Mouse (Mus musculus) embryonic stem cell, embryonic (primary cell): ENCODE measurements around the gene Pard3b.

Experiments used
- CTCF ChIA-PET, 4 experiments: fragments of 300-600 bp in 2 of 4; fragments of 350-600 bp in 2 of 4; sonication (Branson Sonifier 250); formaldehyde crosslinking; loops; one replicate each; lab custom pipeline; 2022; ENCODE audit warnings: inconsistent platforms in 2 of 4; lab: Charles Lee
- POLR2A ChIA-PET, 4 experiments: fragments of 300-600 bp in 2 of 4; fragments of 350-600 bp in 2 of 4; sonication (Branson Sonifier 250); formaldehyde crosslinking; loops; one replicate each; lab custom pipeline; 2022; ENCODE audit warnings: antibody characterized with exemption in 4 of 4, inconsistent platforms in 1 of 4; lab: Charles Lee

The Pard3b gene

DNA sequence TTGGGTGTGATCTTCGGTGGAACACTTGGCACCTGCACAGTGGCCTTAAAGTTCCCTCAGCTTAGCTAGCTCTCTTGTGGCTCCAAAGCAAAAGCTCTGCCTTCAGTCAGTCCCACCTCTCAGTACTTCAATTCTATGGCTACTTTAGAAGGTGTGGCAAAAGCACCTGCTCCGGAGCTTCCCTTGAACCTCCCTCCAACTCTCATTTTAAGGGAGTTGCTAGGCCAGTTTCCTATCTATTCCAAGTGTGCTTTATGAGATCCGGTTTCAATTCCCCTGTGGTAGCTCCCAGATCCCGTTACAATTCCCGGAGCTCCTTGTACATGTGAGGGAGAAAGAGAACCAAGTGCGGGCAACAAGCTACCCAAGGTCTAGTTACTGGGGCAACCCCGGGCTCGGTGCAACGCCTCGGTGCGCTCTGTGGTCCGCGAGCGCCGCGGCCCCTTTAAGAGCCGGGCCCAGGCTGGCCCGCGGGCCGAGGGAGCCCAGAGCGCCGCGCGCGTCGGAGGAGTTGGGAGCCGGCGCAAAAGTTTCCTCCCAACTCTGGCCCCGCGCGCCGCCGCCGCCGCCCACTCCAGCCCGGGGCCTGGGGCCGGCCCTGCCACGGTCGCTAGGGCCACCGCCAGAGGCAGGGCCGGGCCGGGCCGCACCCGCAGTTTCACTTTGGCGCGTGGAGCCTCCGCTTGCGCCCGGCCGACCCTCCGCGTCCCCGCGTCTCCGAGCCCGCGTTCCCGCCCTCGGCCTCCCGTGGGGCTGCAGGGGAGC, at the start of gene Pard3b:
Gene Pard3b, plus strand, starts transcription at position 478 of the 765 bp plus-strand sequence.
- CTCF ChIA-PET: no interaction called here
- POLR2A ChIA-PET: interaction anchor here in 1 of 4 experiments (0.6 kb wide), 1 partner anchor 29 kb away, joined by 3 read pairs; no protein-coding TSS in a partner anchor

- POLR2A ChIA-PET: no interaction called here
- CTCF ChIA-PET: no interaction called here
Observed at GRCm38 (mm10) chr1:61616176-61616575, 22.4 kb upstream of the Pard3b start.

- POLR2A ChIA-PET: no interaction called here
- CTCF ChIA-PET: no interaction called here
Observed at GRCm38 (mm10) chr1:61620651-61621050, 18.0 kb upstream of the Pard3b start.

DNA sequence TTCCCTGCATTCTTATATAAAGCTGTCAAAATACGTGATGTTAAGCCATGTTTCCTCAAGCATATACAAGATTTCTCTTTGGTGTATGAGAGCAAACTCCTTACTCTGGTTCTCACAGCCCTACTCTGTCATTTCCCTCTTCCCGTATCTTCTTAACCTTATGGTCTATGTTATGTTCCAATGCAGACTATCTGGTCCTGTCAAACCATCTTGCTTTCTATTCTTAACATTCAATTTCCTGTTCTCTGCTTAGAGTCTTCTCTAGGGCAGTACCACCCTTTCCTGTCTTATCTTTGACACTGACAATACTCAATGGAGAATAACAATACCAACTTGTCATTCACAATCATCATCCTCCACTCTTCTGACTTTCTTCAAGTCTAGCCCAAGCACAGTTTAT, 8.8 kb upstream of the Pard3b start:
- ChIA-PET CTCF (no interaction called here), POLR2A (no interaction called here)

GRCm38 (mm10) chr1:61639114-61640093, 780 bp downstream of the Pard3b start:
- CTCF ChIA-PET: interaction anchor here in 1 of 4 experiments (1.0 kb wide), 1 partner anchor 1062 kb away, joined by 3 read pairs; no protein-coding TSS in a partner anchor

GRCm38 (mm10) chr1:61641880-61642279, 3.3 kb downstream of the Pard3b start:
- POLR2A ChIA-PET: no interaction called here
- CTCF ChIA-PET: no interaction called here

More at GRCm38 (mm10) chr1:61639114-61640093, 780 bp downstream of the Pard3b start:
- POLR2A ChIA-PET: interaction anchor here in 1 of 4 experiments (0.6 kb wide), 1 partner anchor 30 kb away, joined by 3 read pairs; no protein-coding TSS in a partner anchor

DNA sequence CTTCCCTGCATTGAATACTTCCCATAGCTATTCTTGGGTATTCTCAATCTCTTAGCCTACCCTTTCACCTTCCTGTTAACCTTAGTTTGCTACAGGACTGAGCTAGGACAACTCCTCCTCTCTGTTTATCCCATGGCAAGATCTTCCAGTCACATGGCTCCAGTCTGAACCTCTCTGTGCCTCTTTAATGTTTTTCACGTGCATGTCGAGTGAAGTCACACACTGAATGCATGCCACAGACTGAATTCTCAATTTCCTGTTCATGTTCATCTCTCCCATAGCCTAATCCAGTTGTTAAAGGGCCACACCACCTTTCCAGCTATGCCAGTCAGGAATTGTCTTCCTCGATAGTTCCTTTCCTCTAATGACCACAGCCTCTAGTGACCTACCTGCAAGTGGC, 6.4 kb downstream of the Pard3b start:
- CTCF ChIA-PET: no interaction called here

GRCm38 (mm10) chr1:61649964-61650363, 11.3 kb downstream of the Pard3b start:
- ChIA-PET CTCF (no interaction called here), POLR2A (no interaction called here)

More for the DNA sequence above, 6.4 kb downstream of the Pard3b start:
- POLR2A ChIA-PET: interaction anchor here in 1 of 4 experiments (0.7 kb wide), 1 partner anchor 18 kb away, joined by 4 read pairs; no protein-coding TSS in a partner anchor

DNA sequence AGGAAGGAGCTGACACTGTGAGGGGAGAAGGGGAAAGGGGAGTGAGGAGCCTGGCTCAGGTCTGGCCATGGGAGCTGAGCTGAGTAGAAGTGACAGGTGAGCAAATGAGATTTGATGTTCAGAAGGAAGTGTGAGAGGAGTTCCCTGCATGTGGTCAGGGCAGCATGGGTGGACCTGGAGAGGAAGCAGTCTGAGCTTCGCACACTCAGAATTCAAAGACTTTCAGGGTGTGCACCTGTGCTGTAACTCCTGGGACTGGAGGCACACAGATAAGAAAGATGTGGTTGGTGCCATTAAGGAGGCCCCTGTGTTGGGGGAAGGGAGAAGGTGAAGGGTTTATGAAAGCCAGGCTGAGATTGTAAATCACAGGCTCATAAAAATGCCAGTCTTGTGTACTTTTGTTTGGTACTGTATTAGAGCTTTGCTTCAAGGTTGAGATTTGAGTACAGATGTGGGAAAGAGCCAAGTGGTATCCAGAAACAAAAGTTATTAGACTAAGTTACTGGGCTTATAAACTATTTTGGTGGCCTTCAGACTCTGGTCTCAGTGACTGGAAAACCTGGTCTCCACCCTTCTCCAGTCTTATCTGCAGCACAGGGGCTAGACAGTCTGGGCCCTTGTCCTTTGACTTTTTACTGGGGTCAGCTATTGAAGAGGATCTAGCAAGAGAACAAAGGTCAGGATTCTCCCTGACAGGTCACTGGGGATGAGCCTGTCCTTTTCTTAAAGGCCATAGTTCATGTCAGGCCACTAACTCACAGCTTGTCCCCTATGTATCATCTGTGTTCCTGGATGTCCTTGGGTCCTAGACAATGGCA, 13.0 kb downstream of the Pard3b start:
- CTCF ChIA-PET: no interaction called here
- POLR2A ChIA-PET: no interaction called here

GRCm38 (mm10) chr1:61657760-61658159, 19.1 kb downstream of the Pard3b start:
- CTCF ChIA-PET: no interaction called here

DNA sequence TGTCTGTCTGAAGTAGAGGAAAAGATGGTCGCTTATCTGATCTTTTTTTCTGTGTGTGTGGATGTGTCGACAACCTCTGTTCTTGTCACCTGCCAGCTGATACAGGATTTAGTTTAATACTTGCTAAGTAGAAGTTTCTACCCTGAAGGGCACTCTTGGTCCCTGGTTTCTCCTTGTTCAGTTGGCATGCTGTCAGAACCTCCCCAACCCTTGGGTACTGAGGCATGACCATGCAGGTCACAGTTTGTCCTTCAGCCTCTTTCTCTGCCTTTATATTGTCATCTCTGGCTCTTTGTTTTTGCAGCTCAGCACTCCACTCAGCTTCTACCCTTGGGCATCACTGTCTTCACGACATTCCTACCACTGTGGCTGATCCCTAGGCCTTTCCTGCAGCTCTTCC, 21.3 kb downstream of the Pard3b start:
- CTCF ChIA-PET: no interaction called here
- POLR2A ChIA-PET: interaction anchor here in 1 of 4 experiments (0.5 kb wide), 1 partner anchor 919 kb away, joined by 5 read pairs; no protein-coding TSS in a partner anchor

More at GRCm38 (mm10) chr1:61657760-61658159, 19.1 kb downstream of the Pard3b start:
- POLR2A ChIA-PET: interaction anchor here in 1 of 4 experiments (1.0 kb wide), 1 partner anchor 12 kb away, joined by 3 read pairs; no protein-coding TSS in a partner anchor

DNA sequence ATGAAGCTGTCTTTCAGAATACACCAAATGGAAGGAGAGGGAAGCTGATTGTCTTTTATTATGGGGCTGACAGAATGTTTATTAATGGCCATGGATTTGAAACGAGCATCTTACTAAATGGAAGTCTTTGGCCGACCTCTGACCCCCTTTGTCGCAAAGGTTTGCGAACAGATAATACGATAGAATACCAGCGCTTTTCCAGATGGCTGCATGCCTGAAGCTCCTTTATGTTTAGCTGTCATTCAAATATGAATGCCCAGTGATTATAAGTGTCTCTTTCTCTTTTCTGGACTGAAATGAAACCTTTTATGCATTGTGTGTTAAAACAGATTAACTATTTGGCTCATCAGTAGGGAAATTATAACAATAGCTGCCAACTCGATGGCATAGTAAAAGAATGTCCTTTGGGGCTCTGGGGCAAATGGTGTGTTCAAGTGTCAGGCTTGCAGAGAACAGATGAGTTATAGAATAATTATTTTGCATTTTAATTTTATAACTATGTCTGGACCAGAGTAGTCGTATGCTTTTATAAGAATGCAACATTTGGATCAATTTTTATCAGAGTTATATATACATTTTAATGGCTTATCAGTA, 46.7 kb downstream of the Pard3b start:
- ChIA-PET POLR2A (no interaction called here), CTCF (interaction anchor here in 1 of 4 experiments (0.5 kb wide), 1 partner anchor 1142 kb away, joined by 3 read pairs; no protein-coding TSS in a partner anchor)

GRCm38 (mm10) chr1:61685921-61686320, 47.3 kb downstream of the Pard3b start:
- ChIA-PET CTCF (no interaction called here), POLR2A (no interaction called here)

- ChIA-PET CTCF (no interaction called here), POLR2A (interaction anchor here in 2 of 4 experiments (0.6 to 0.7 kb wide), 3 partner anchors 22 to 644 kb away, joined by 3 to 4 read pairs (median 3); no protein-coding TSS in a partner anchor)
Observed at GRCm38 (mm10) chr1:61688301-61688700, 49.7 kb downstream of the Pard3b start.

GRCm38 (mm10) chr1:61698462-61699218, 60.0 kb downstream of the Pard3b start:
- CTCF ChIA-PET: no interaction called here
- POLR2A ChIA-PET: no interaction called here

DNA sequence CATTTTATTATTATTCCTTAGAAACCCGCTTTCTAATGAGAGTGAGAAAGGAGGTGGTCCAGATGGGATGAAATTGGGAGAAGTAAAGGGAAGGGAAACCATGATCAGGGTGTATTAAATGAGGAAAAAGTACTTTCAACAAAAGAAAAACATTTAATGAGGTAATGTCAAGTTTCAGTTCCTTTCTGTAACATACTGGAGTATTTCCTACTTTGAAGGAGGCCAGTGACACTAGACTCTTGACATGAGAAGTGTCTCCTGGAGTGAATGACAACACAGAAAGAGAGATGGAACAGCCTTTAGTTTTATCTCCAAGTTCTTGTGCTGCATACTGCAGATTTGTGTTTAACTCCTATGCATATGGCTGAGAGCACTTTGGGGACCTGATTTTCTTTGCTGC, 71.2 kb downstream of the Pard3b start:
- CTCF ChIA-PET: no interaction called here

GRCm38 (mm10) chr1:61711523-61711922, 72.9 kb downstream of the Pard3b start:
- POLR2A ChIA-PET: no interaction called here
- CTCF ChIA-PET: interaction anchor here in 1 of 4 experiments (0.6 kb wide), 1 partner anchor 10 kb away, joined by 3 read pairs; no protein-coding TSS in a partner anchor

More for the DNA sequence above, 71.2 kb downstream of the Pard3b start:
- POLR2A ChIA-PET: interaction anchor here in 1 of 4 experiments (0.6 kb wide), 1 partner anchor 21 kb away, joined by 3 read pairs; no protein-coding TSS in a partner anchor
